Mouse (Mus musculus): ENCODE measurements at regions not wholly inside any gene's neighbourhood (a gene's known extent, or its start where the extent isn't known, plus 50 kb on each side); places are given as distances from the start of the nearest gene placed in this dataset.

GRCm38 (mm10) chr6:101501716-101502115, 124.0 kb upstream of the Pdzrn3 start:
- Histone ChIP-seq H3K4me1 (ENCODE audit: control insufficient read depth, insufficient read depth, low read length) (no peaks in the 10 kb centered on the region), H3K4me3 (replicated peaks; ENCODE audit: insufficient read depth, low read depth, low read length) (no peak overlapping the region), H3K27me3 (ENCODE audit: control insufficient read depth, insufficient read depth, low read length) (no peaks in the 10 kb centered on the region), H3K27ac (ENCODE audit: insufficient read depth, low read length) (no peak overlapping the region)
- WGBS = 83% methylated on average over 4 of the region's 4 CpGs
- TF ChIP-seq CTCF (IDR thresholded peaks at IDR 0.05; ENCODE audit: borderline replicate concordance, insufficient read depth, low read depth, low read length) (no peak), POLR2A (IDR thresholded peaks at IDR 0.05; ENCODE audit: borderline replicate concordance, insufficient read depth, low read length) (no peak)
- no peak for DNase-seq

- no peaks in the 10 kb centered on the region for H3K27me3 ChIP-seq (ENCODE audit: control insufficient read depth, insufficient read depth, low read length)
- no peak overlapping the region for H3K27ac ChIP-seq (ENCODE audit: insufficient read depth, low read length)
- H3K4me1 ChIP-seq (ENCODE audit: control insufficient read depth, insufficient read depth, low read length) = no peaks in the 10 kb centered on the region
- no peak for TF ChIP-seq CTCF (IDR thresholded peaks at IDR 0.05; ENCODE audit: borderline replicate concordance, insufficient read depth, low read depth, low read length)
- TF ChIP-seq POLR2A (IDR thresholded peaks at IDR 0.05; ENCODE audit: borderline replicate concordance, insufficient read depth, low read length) = no peak
- DNase-seq = no peak
- H3K4me3 ChIP-seq (replicated peaks; ENCODE audit: insufficient read depth, low read depth, low read length) = no peak overlapping the region
These were observed 122.5 kb upstream of the Pdzrn3 start for GRCm38 (mm10) chr6:101500202-101500601.

- Histone ChIP-seq H3K27ac (ENCODE audit: insufficient read depth, low read length) (no peak overlapping the region), H3K27me3 (ENCODE audit: control insufficient read depth, insufficient read depth, low read length) (no peaks in the 10 kb centered on the region), H3K4me3 (replicated peaks; ENCODE audit: insufficient read depth, low read depth, low read length) (no peak overlapping the region), H3K4me1 (ENCODE audit: control insufficient read depth, insufficient read depth, low read length) (no peaks in the 10 kb centered on the region)
- TF ChIP-seq CTCF (IDR thresholded peaks at IDR 0.05; ENCODE audit: borderline replicate concordance, insufficient read depth, low read depth, low read length) = no peak
- no peak for TF ChIP-seq POLR2A (IDR thresholded peaks at IDR 0.05; ENCODE audit: borderline replicate concordance, insufficient read depth, low read length)
- 65% methylated on average over 2 of the region's 2 CpGs for WGBS
- no peak for DNase-seq
These were observed 110.8 kb upstream of the Pdzrn3 start for GRCm38 (mm10) chr6:101488466-101488865.

- TF ChIP-seq CTCF (IDR thresholded peaks at IDR 0.05; ENCODE audit: borderline replicate concordance, insufficient read depth, low read depth, low read length) (no peak), POLR2A (IDR thresholded peaks at IDR 0.05; ENCODE audit: borderline replicate concordance, insufficient read depth, low read length) (no peak)
- Histone ChIP-seq H3K27me3 (ENCODE audit: control insufficient read depth, insufficient read depth, low read length) (no peaks in the 10 kb centered on the region), H3K4me1 (ENCODE audit: control insufficient read depth, insufficient read depth, low read length) (no peaks in the 10 kb centered on the region), H3K4me3 (replicated peaks; ENCODE audit: insufficient read depth, low read depth, low read length) (no peak overlapping the region), H3K27ac (ENCODE audit: insufficient read depth, low read length) (no peak overlapping the region)
- no peak for DNase-seq
- WGBS = 77% methylated on average over 12 of the region's 12 CpGs
These were observed 107.0 kb upstream of the Pdzrn3 start for GRCm38 (mm10) chr6:101484526-101485287.

GRCm38 (mm10) chr6:101482635-101483465, 105.2 kb upstream of the Pdzrn3 start:
- no peak overlapping the region for H3K4me3 ChIP-seq (replicated peaks; ENCODE audit: insufficient read depth, low read depth, low read length)
- TF ChIP-seq POLR2A (IDR thresholded peaks at IDR 0.05; ENCODE audit: borderline replicate concordance, insufficient read depth, low read length) (no peak), CTCF (IDR thresholded peaks at IDR 0.05; ENCODE audit: borderline replicate concordance, insufficient read depth, low read depth, low read length) (no peak)
- H3K27ac ChIP-seq (ENCODE audit: insufficient read depth, low read length) = no peak overlapping the region
- 8% methylated on average over 9 of the region's 9 CpGs for WGBS
- no peaks in the 10 kb centered on the region for H3K4me1 ChIP-seq (ENCODE audit: control insufficient read depth, insufficient read depth, low read length)
- no peaks in the 10 kb centered on the region; the same call in 1 of the 2 replicates for H3K27me3 ChIP-seq (ENCODE audit: control insufficient read depth, insufficient read depth, low read length)
- peak; percentile 30 to 51 for DNase-seq

GRCm38 (mm10) chr6:101473956-101474355, 96.3 kb upstream of the Pdzrn3 start:
- TF ChIP-seq POLR2A (IDR thresholded peaks at IDR 0.05; ENCODE audit: borderline replicate concordance, insufficient read depth, low read length) (no peak), CTCF (IDR thresholded peaks at IDR 0.05; ENCODE audit: borderline replicate concordance, insufficient read depth, low read depth, low read length) (no peak)
- DNase-seq = no peak
- no peaks in the 10 kb centered on the region; the same call in 1 of the 2 replicates for H3K27me3 ChIP-seq (ENCODE audit: control insufficient read depth, insufficient read depth, low read length)
- no peak overlapping the region for H3K27ac ChIP-seq (ENCODE audit: insufficient read depth, low read length)
- 100% methylated on average over 1 of the region's 1 CpGs for WGBS
- H3K4me3 ChIP-seq (replicated peaks; ENCODE audit: insufficient read depth, low read depth, low read length) = no peak overlapping the region
- no peaks in the 10 kb centered on the region for H3K4me1 ChIP-seq (ENCODE audit: control insufficient read depth, insufficient read depth, low read length)

- DNase-seq = peak; percentile 20 to 47
- WGBS = 11% methylated on average over 5 of the region's 5 CpGs
- no peaks in the 10 kb centered on the region for H3K4me1 ChIP-seq (ENCODE audit: control insufficient read depth, insufficient read depth, low read length)
- no peak overlapping the region for H3K27ac ChIP-seq (ENCODE audit: insufficient read depth, low read length)
- H3K4me3 ChIP-seq (replicated peaks; ENCODE audit: insufficient read depth, low read depth, low read length) = no peak overlapping the region
- H3K27me3 ChIP-seq (ENCODE audit: control insufficient read depth, insufficient read depth, low read length) = no peaks in the 10 kb centered on the region; the same call in 1 of the 2 replicates
- TF ChIP-seq POLR2A (IDR thresholded peaks at IDR 0.05; ENCODE audit: borderline replicate concordance, insufficient read depth, low read length) (no peak), CTCF (IDR thresholded peaks at IDR 0.05; ENCODE audit: borderline replicate concordance, insufficient read depth, low read depth, low read length) (no peak)
These were observed 95.7 kb upstream of the Pdzrn3 start for GRCm38 (mm10) chr6:101473257-101473925.

All from cerebellum, adult 2 months (tissue).